Mouse (Mus musculus): ENCODE results near the gene Terb2. TPM values are rescaled to one million over a fixed set of nuclear protein-coding genes. Genes with fewer than 3 reads are reported as not detected.

Terb2 gene
- polyA plus RNA-seq, 1 experiment from 2014 or later: not detected

DNA sequence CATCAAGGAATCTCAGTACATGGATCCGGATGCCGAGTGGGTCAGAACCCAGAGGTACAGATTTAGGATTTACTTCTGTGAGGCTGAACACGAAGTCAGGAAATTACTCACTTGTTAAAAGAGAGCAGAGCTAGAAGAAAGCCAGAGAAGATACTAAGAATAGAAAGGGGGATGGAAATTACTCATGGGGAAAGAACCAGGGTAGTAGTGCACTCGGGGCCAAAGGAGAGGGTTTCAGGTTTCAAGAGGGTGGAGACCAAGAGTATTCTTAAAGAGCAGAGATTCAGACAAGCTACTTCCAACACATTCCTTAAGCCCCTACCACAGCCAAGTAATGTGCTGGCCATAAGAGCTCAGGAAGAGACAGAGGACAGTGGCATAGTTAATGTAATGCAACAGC lies 24.5 kb upstream of the Terb2 start:
- no peak for ATAC-seq (ENCODE audit: insufficient read depth)
- WGBS (ENCODE audit: insufficient replicate concordance): 31% methylated on average over 4 of the region's 4 CpGs
- Histone ChIP-seq H3K36me3 (replicated peaks) (no peaks in the 10 kb centered on the region), H3K4me3 (replicated peaks) (no peak overlapping the region), H3K9ac (no peak overlapping the region), H3K9me3 (replicated peaks) (no peaks in the 10 kb centered on the region), H3K27me3 (no peaks in the 10 kb centered on the region), H3K27ac (replicated peaks) (no peak overlapping the region), H3K4me1 (replicated peaks) (peaks cover 9% of the 10 kb centered on the region), H3K4me2 (no peak overlapping the region)

DNA sequence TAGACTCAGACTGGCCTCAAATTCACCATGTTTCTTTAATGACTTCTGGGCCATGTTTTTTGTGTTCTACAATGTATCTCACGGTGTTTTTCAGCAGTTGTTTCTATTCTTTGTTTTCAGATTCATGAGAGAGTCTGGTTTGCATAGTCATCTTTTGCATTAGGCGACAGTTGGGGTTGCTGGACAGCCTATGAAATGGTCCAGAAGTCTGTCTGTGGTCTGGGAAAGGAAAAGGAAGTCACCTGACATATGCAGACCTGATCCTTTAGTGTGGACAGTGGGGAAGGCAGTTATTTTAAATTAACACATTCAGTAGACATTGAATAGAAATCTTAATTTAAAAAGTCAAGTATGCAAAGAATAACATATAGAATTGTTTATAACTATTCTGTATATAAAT lies 23.5 kb upstream of the Terb2 start:
- WGBS (ENCODE audit: insufficient replicate concordance): 31% methylated on average over 2 of the region's 2 CpGs
- peaks cover 9% of the 10 kb centered on the region for H3K4me1 ChIP-seq (replicated peaks)

GRCm38 (mm10) chr2:122163430-122164195 lies 22.5 kb upstream of the Terb2 start:
- Histone ChIP-seq H3K36me3 (replicated peaks) (no peaks in the 10 kb centered on the region), H3K4me2 (no peak overlapping the region), H3K4me3 (replicated peaks) (no peak overlapping the region), H3K9me3 (replicated peaks) (no peaks in the 10 kb centered on the region), H3K27ac (replicated peaks) (no peak overlapping the region), H3K27me3 (no peaks in the 10 kb centered on the region), H3K4me1 (replicated peaks) (peaks cover 9% of the 10 kb centered on the region), H3K9ac (no peak overlapping the region)
- 56% methylated on average over 13 of the region's 13 CpGs for WGBS (ENCODE audit: insufficient replicate concordance)
- no peak for ATAC-seq (ENCODE audit: insufficient read depth)

More for the DNA sequence above, 23.5 kb upstream of the Terb2 start:
- Histone ChIP-seq H3K36me3 (replicated peaks) (no peaks in the 10 kb centered on the region), H3K9me3 (replicated peaks) (no peaks in the 10 kb centered on the region), H3K9ac (no peak overlapping the region), H3K27me3 (no peaks in the 10 kb centered on the region), H3K4me2 (no peak overlapping the region), H3K27ac (replicated peaks) (no peak overlapping the region), H3K4me3 (replicated peaks) (no peak overlapping the region)
- ATAC-seq (ENCODE audit: insufficient read depth): no peak

GRCm38 (mm10) chr2:122164293-122164692 lies 21.8 kb upstream of the Terb2 start:
- Histone ChIP-seq H3K27me3 (no peaks in the 10 kb centered on the region), H3K4me3 (replicated peaks) (no peak overlapping the region), H3K9ac (no peak overlapping the region), H3K4me2 (no peak overlapping the region), H3K4me1 (replicated peaks) (peaks cover 6% of the 10 kb centered on the region; the same call in 1 of the 2 replicates), H3K27ac (replicated peaks) (no peak overlapping the region), H3K9me3 (replicated peaks) (no peaks in the 10 kb centered on the region), H3K36me3 (replicated peaks) (no peaks in the 10 kb centered on the region)
- ATAC-seq (ENCODE audit: insufficient read depth): no peak
- WGBS (ENCODE audit: insufficient replicate concordance): 69% methylated on average over 11 of the region's 11 CpGs

DNA sequence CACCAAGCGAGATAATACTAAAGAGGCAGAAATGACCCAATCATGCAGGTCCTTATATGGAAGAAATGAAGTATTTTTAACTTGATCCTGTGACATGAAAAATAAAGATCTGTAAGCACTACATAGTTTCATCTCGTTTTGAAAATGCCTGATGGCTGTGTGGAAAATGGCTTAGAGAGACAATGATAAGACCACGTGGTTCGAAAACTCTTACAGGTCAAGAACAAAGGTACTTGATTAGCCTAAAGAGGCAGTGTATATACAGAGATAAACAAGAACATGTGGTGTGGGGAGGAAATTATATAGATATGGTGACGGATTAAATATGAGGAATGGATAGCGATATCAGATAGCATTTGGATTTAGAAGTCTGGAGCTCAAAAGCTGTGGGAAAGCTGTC lies 14.8 kb upstream of the Terb2 start:
- Histone ChIP-seq H3K9ac (no peak overlapping the region), H3K27ac (replicated peaks) (no peak overlapping the region), H3K36me3 (replicated peaks) (no peaks in the 10 kb centered on the region), H3K9me3 (replicated peaks) (no peaks in the 10 kb centered on the region), H3K4me3 (replicated peaks) (no peak overlapping the region), H3K4me1 (replicated peaks) (no peaks in the 10 kb centered on the region), H3K4me2 (no peak overlapping the region), H3K27me3 (no peaks in the 10 kb centered on the region)
- WGBS (ENCODE audit: insufficient replicate concordance): 45% methylated on average over 6 of the region's 6 CpGs
- no peak for ATAC-seq (ENCODE audit: insufficient read depth)

GRCm38 (mm10) chr2:122172188-122172587 lies 13.9 kb upstream of the Terb2 start:
- Histone ChIP-seq H3K4me2 (no peak overlapping the region), H3K27me3 (no peaks in the 10 kb centered on the region), H3K4me1 (replicated peaks) (no peaks in the 10 kb centered on the region), H3K4me3 (replicated peaks) (no peak overlapping the region), H3K9me3 (replicated peaks) (no peaks in the 10 kb centered on the region), H3K36me3 (replicated peaks) (no peaks in the 10 kb centered on the region), H3K27ac (replicated peaks) (no peak overlapping the region), H3K9ac (no peak overlapping the region)
- no peak for ATAC-seq (ENCODE audit: insufficient read depth)
- 79% methylated on average over 2 of the region's 2 CpGs for WGBS (ENCODE audit: insufficient replicate concordance)

DNA sequence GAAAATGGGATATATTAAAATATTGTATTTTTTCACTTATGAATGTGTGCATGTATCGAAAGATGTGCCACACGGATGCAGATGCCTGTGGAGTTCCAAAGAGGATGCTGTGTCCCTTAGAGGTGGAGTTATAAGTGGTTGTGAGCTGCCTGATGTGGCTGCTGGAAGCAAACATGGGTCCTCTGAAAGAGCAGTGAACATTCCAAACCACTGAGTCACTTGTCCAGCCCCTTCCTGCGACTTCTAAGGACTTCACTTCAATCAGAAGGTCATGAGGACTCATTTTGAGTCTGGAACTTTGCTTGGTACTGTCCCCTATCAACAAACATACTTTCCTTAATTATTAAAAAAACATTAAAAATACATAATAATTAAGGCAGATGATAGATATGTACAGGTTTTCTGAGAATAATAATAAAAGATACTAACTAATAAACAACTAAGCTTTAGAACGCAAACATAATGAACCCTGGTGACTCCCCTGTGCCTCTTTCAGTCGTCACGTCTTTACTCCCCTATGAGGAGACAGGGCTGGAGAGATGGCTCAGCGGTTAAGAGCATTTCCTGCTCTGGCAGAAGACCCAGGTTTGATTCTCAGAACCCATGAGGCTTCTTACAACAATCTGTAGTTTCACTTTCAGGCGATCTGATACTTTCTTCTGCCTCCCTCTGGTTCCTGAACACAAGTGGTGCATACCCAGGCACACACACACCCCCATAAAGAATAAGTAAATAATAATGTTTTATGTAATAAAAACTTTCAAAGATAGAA lies 5.8 kb upstream of the Terb2 start:
- WGBS (ENCODE audit: insufficient replicate concordance): 56% methylated on average over 8 of the region's 8 CpGs

GRCm38 (mm10) chr2:122185086-122185485 lies 986 bp upstream of the Terb2 start:
- ATAC-seq (ENCODE audit: insufficient read depth): no peak
- WGBS (ENCODE audit: insufficient replicate concordance): 56% methylated on average over 4 of the region's 4 CpGs
- H3K9me3 ChIP-seq (replicated peaks): no peaks in the 10 kb centered on the region

More for the DNA sequence above, 5.8 kb upstream of the Terb2 start:
- H3K4me1 ChIP-seq (replicated peaks): no peaks in the 10 kb centered on the region
- H3K9me3 ChIP-seq (replicated peaks): no peaks in the 10 kb centered on the region
- no peak overlapping the region for H3K4me2 ChIP-seq
- no peaks in the 10 kb centered on the region for H3K36me3 ChIP-seq (replicated peaks)
- no peak for ATAC-seq (ENCODE audit: insufficient read depth)
- H3K4me3 ChIP-seq (replicated peaks): no peak overlapping the region
- H3K27ac ChIP-seq (replicated peaks): no peak overlapping the region
- no peaks in the 10 kb centered on the region for H3K27me3 ChIP-seq
- no peak overlapping the region for H3K9ac ChIP-seq

GRCm38 (mm10) chr2:122186751-122187150 lies 679 bp downstream of the Terb2 start:
- Histone ChIP-seq H3K4me3 (replicated peaks) (no peak overlapping the region), H3K9me3 (replicated peaks) (no peaks in the 10 kb centered on the region), H3K27ac (replicated peaks) (no peak overlapping the region), H3K9ac (no peak overlapping the region), H3K4me2 (no peak overlapping the region), H3K36me3 (replicated peaks) (no peaks in the 10 kb centered on the region), H3K27me3 (no peaks in the 10 kb centered on the region), H3K4me1 (replicated peaks) (no peaks in the 10 kb centered on the region)
- no peak for ATAC-seq (ENCODE audit: insufficient read depth)
- 82% methylated on average over 3 of the region's 3 CpGs for WGBS (ENCODE audit: insufficient replicate concordance)

More at GRCm38 (mm10) chr2:122185086-122185485, 986 bp upstream of the Terb2 start:
- Histone ChIP-seq H3K27ac (replicated peaks) (no peak overlapping the region), H3K4me3 (replicated peaks) (no peak overlapping the region), H3K4me1 (replicated peaks) (no peaks in the 10 kb centered on the region), H3K9ac (no peak overlapping the region), H3K4me2 (no peak overlapping the region), H3K36me3 (replicated peaks) (no peaks in the 10 kb centered on the region), H3K27me3 (no peaks in the 10 kb centered on the region)

GRCm38 (mm10) chr2:122191849-122192248 lies 5.8 kb downstream of the Terb2 start:
- no peak overlapping the region for H3K27ac ChIP-seq (replicated peaks)
- 45% methylated on average over 3 of the region's 3 CpGs for WGBS (ENCODE audit: insufficient replicate concordance)
- no peak overlapping the region for H3K4me3 ChIP-seq (replicated peaks)
- no peaks in the 10 kb centered on the region for H3K4me1 ChIP-seq (replicated peaks)
- H3K9ac ChIP-seq: no peak overlapping the region
- no peak overlapping the region for H3K4me2 ChIP-seq
- no peaks in the 10 kb centered on the region for H3K36me3 ChIP-seq (replicated peaks)
- no peak for ATAC-seq (ENCODE audit: insufficient read depth)
- H3K27me3 ChIP-seq: no peaks in the 10 kb centered on the region
- H3K9me3 ChIP-seq (replicated peaks): no peaks in the 10 kb centered on the region

- H3K9ac ChIP-seq: no peak overlapping the region
- no peak overlapping the region for H3K4me3 ChIP-seq (replicated peaks)
- no peak overlapping the region for H3K27ac ChIP-seq (replicated peaks)
- H3K27me3 ChIP-seq: no peaks in the 10 kb centered on the region
- H3K4me1 ChIP-seq (replicated peaks): no peaks in the 10 kb centered on the region
- no peak for ATAC-seq (ENCODE audit: insufficient read depth)
- H3K9me3 ChIP-seq (replicated peaks): no peaks in the 10 kb centered on the region
- no peak overlapping the region for H3K4me2 ChIP-seq
- no peaks in the 10 kb centered on the region for H3K36me3 ChIP-seq (replicated peaks)
- WGBS (ENCODE audit: insufficient replicate concordance): 43% methylated on average over 1 of the region's 1 CpGs
These were observed 8.4 kb downstream of the Terb2 start for GRCm38 (mm10) chr2:122194509-122194929.

Data from liver, embryonic 15.5 days (tissue).